Mouse (Mus musculus) forebrain, embryonic 13.5 days (tissue): Measurements from ENCODE around the gene Tmem104. TPM values are rescaled to one million over a fixed set of nuclear protein-coding genes. Genes with fewer than 3 reads are reported as not detected.

Experiments used
- ATAC-seq: fragments of 200-750 bp; cut with Nextera tagmentation; 2 replicates; pipeline ENCODE4 v1.8.0; 2017
- H3K27ac ChIP-seq: fragments of 300-500 bp; sonication (generic); 2 replicates; pipeline ENCODE4 v1.5.1; 2015; ENCODE audit warnings: inconsistent platforms, mild to moderate bottlenecking, moderate library complexity
- H3K27me3 ChIP-seq: fragments of 300-500 bp; sonication (generic); 2 replicates; pipeline ENCODE4 v1.6.1; 2015; ENCODE audit warnings: mild to moderate bottlenecking, inconsistent platforms
- H3K36me3 ChIP-seq: fragments of 300-500 bp; sonication (generic); 2 replicates; pipeline ENCODE4 v1.6.1; 2015; ENCODE audit warnings: mild to moderate bottlenecking, inconsistent platforms; ENCODE audit not compliant: poor library complexity, severe bottlenecking
- H3K4me1 ChIP-seq: fragments of 300-500 bp; sonication (generic); 2 replicates; pipeline ENCODE4 v1.6.1; 2015; ENCODE audit warnings: inconsistent platforms
- H3K4me2 ChIP-seq: fragments of 300-500 bp; sonication (generic); 2 replicates; pipeline ENCODE4 v1.6.1; 2015; ENCODE audit warnings: inconsistent platforms, mild to moderate bottlenecking, moderate library complexity
- H3K4me3 ChIP-seq: fragments of 300-500 bp; sonication (generic); 2 replicates; pipeline ENCODE4 v1.5.1; 2015; ENCODE audit warnings: mild to moderate bottlenecking, inconsistent platforms
- H3K9ac ChIP-seq: fragments of 300-500 bp; sonication (generic); 2 replicates; pipeline ENCODE4 v1.6.1; 2015; ENCODE audit warnings: mild to moderate bottlenecking, inconsistent platforms
- H3K9me3 ChIP-seq: fragments of 300-500 bp; sonication (generic); replicated peaks from 2 replicates; pipeline ENCODE4 v1.6.1; 2016; ENCODE audit warnings: inconsistent platforms
- WGBS: fragments of 180-500 bp; shearing (Covaris S2); methylation state at CpG from one replicate; pipeline ENCODE4 v1.1.7; 2015; 5-methylcytosine and 5-hydroxymethylcytosine counted together
- polyA plus RNA-seq: library from polyadenylated mRNA; unstranded; fragments of >200 nt; fragmentation: Nextera tagmentation; extraction: Ambion mirVana; gene quantifications from 2 replicates; pipeline ENCODE4 v1.2.1, GENCODE M21; 2015

The Tmem104 gene
- polyA plus RNA-seq, 1 experiment from 2014 or later, result 7.8 TPM

- H3K36me3 ChIP-seq, result peaks cover 24% of the 10 kb centered on the region
- no peak overlapping the region for H3K4me3 ChIP-seq
- H3K27me3 ChIP-seq, result peaks cover 4% of the 10 kb centered on the region; the same call in 1 of the 2 replicates
- H3K9ac ChIP-seq, result no peak overlapping the region
- peaks cover 17% of the 10 kb centered on the region for H3K4me1 ChIP-seq
- no peaks in the 10 kb centered on the region for H3K9me3 ChIP-seq
- no peak overlapping the region for H3K4me2 ChIP-seq
- no peak overlapping the region for H3K27ac ChIP-seq
- ATAC-seq, result no peak
- 84% methylated on average over 11 of the region's 11 CpGs for WGBS
Observed at GRCm38 (mm10) chr11:115241402-115241801, 54.1 kb downstream of the Tmem104 start.

GRCm38 (mm10) chr11:115242746-115243145 lies 55.5 kb downstream of the Tmem104 start:
- H3K4me2 ChIP-seq, result no peak overlapping the region
- ATAC-seq, result no peak
- H3K36me3 ChIP-seq, result peaks cover 24% of the 10 kb centered on the region
- peaks cover 27% of the 10 kb centered on the region for H3K4me1 ChIP-seq
- no peak overlapping the region for H3K4me3 ChIP-seq
- no peaks in the 10 kb centered on the region for H3K9me3 ChIP-seq
- H3K27me3 ChIP-seq, result peaks cover 12% of the 10 kb centered on the region; the same call in 1 of the 2 replicates
- 84% methylated on average over 3 of the region's 3 CpGs for WGBS
- H3K27ac ChIP-seq, result no peak overlapping the region
- no peak overlapping the region; the same call in 1 of the 2 replicates for H3K9ac ChIP-seq

GRCm38 (mm10) chr11:115243783-115244182 lies 56.5 kb downstream of the Tmem104 start:
- peaks cover 32% of the 10 kb centered on the region for H3K4me1 ChIP-seq
- H3K27me3 ChIP-seq, result peaks cover 22% of the 10 kb centered on the region
- H3K9ac ChIP-seq, result no peak overlapping the region

GRCm38 (mm10) chr11:115244840-115245239 lies 57.6 kb downstream of the Tmem104 start:
- peaks cover 33% of the 10 kb centered on the region for H3K27me3 ChIP-seq
- H3K4me2 ChIP-seq, result no peak overlapping the region
- no peak overlapping the region for H3K27ac ChIP-seq
- H3K4me3 ChIP-seq, result no peak overlapping the region
- no peak for ATAC-seq
- peaks cover 37% of the 10 kb centered on the region for H3K4me1 ChIP-seq
- 94% methylated on average over 8 of the region's 8 CpGs for WGBS
- peaks cover 24% of the 10 kb centered on the region for H3K36me3 ChIP-seq
- H3K9me3 ChIP-seq, result no peaks in the 10 kb centered on the region
- H3K9ac ChIP-seq, result no peak overlapping the region

More at GRCm38 (mm10) chr11:115243783-115244182, 56.5 kb downstream of the Tmem104 start:
- Histone ChIP-seq H3K36me3 (peaks cover 24% of the 10 kb centered on the region), H3K4me2 (no peak overlapping the region), H3K9me3 (no peaks in the 10 kb centered on the region), H3K27ac (no peak overlapping the region), H3K4me3 (no peak overlapping the region)
- no peak for ATAC-seq
- 94% methylated on average over 12 of the region's 12 CpGs for WGBS

- peaks cover 24% of the 10 kb centered on the region for H3K36me3 ChIP-seq
- no peak overlapping the region for H3K9ac ChIP-seq
- no peak for ATAC-seq
- WGBS, result 67% methylated on average over 8 of the region's 8 CpGs
- H3K4me3 ChIP-seq, result no peak overlapping the region
- peaks cover 47% of the 10 kb centered on the region for H3K27me3 ChIP-seq
- no peak overlapping the region for H3K4me2 ChIP-seq
- peaks cover 49% of the 10 kb centered on the region for H3K4me1 ChIP-seq
- H3K27ac ChIP-seq, result no peak overlapping the region
- H3K9me3 ChIP-seq, result no peaks in the 10 kb centered on the region
Observed at GRCm38 (mm10) chr11:115246386-115246785, 59.1 kb downstream of the Tmem104 start.

- H3K4me3 ChIP-seq, result no peak overlapping the region
- peaks cover 55% of the 10 kb centered on the region for H3K27me3 ChIP-seq
- H3K36me3 ChIP-seq, result peaks cover 24% of the 10 kb centered on the region
- peaks cover 49% of the 10 kb centered on the region for H3K4me1 ChIP-seq
- H3K4me2 ChIP-seq, result no peak overlapping the region
- WGBS, result 19% methylated on average over 3 of the region's 3 CpGs
- H3K27ac ChIP-seq, result no peak overlapping the region
- H3K9ac ChIP-seq, result no peak overlapping the region
- no peaks in the 10 kb centered on the region for H3K9me3 ChIP-seq
- ATAC-seq, result no peak
Observed at GRCm38 (mm10) chr11:115247240-115247639, 60.0 kb downstream of the Tmem104 start.

GRCm38 (mm10) chr11:115247945-115248344 lies 60.7 kb downstream of the Tmem104 start:
- Histone ChIP-seq H3K27me3 (peaks cover 62% of the 10 kb centered on the region), H3K4me1 (peaks cover 49% of the 10 kb centered on the region), H3K9me3 (no peaks in the 10 kb centered on the region), H3K9ac (no peak overlapping the region), H3K36me3 (peaks cover 24% of the 10 kb centered on the region), H3K4me3 (no peak overlapping the region), H3K4me2 (no peak overlapping the region), H3K27ac (no peak overlapping the region)
- no peak for ATAC-seq
- 68% methylated on average over 6 of the region's 6 CpGs for WGBS

GRCm38 (mm10) chr11:115249721-115250404 lies 62.6 kb downstream of the Tmem104 start:
- Histone ChIP-seq H3K4me3 (peak overlapping the region; percentile 51), H3K4me1 (peaks cover 47% of the 10 kb centered on the region), H3K9ac (peak overlapping the region; percentile 62), H3K27ac (no peak overlapping the region), H3K9me3 (no peaks in the 10 kb centered on the region), H3K4me2 (peak overlapping the region; percentile 96), H3K27me3 (peaks cover 73% of the 10 kb centered on the region), H3K36me3 (peaks cover 7% of the 10 kb centered on the region)
- WGBS, result 2% methylated on average over 63 of the region's 63 CpGs
- ATAC-seq, result 0 out of 2 replicates have a peak, but pooled peaks have one; percentile 23

GRCm38 (mm10) chr11:115250405-115251090 lies 63.3 kb downstream of the Tmem104 start:
- peaks cover 79% of the 10 kb centered on the region for H3K27me3 ChIP-seq
- H3K9ac ChIP-seq, result peak overlapping the region; percentile 62
- H3K4me2 ChIP-seq, result peak overlapping the region; percentile 96
- H3K36me3 ChIP-seq, result no peaks in the 10 kb centered on the region; the same call in 1 of the 2 replicates
- ATAC-seq, result 0 out of 2 replicates have a peak, but pooled peaks have one; percentile 32
- H3K4me3 ChIP-seq, result peak overlapping the region; percentile 51
- no peaks in the 10 kb centered on the region for H3K9me3 ChIP-seq
- WGBS, result under 1% methylated on average over 36 of the region's 36 CpGs
- H3K27ac ChIP-seq, result no peak overlapping the region
- H3K4me1 ChIP-seq, result peaks cover 43% of the 10 kb centered on the region

GRCm38 (mm10) chr11:115251258-115251657 lies 64.0 kb downstream of the Tmem104 start:
- Histone ChIP-seq H3K36me3 (no peaks in the 10 kb centered on the region), H3K4me1 (peaks cover 36% of the 10 kb centered on the region), H3K9ac (no peak overlapping the region), H3K9me3 (no peaks in the 10 kb centered on the region), H3K27ac (no peak overlapping the region), H3K4me3 (no peak overlapping the region), H3K27me3 (peaks cover 83% of the 10 kb centered on the region), H3K4me2 (no peak overlapping the region)
- 55% methylated on average over 3 of the region's 3 CpGs for WGBS
- ATAC-seq, result no peak

- H3K4me1 ChIP-seq, result peaks cover 6% of the 10 kb centered on the region; the same call in 1 of the 2 replicates
- no peaks in the 10 kb centered on the region for H3K36me3 ChIP-seq
- ATAC-seq, result no peak
- WGBS, result 14% methylated on average over 58 of the region's 59 CpGs
- peaks cover 88% of the 10 kb centered on the region for H3K27me3 ChIP-seq
- H3K27ac ChIP-seq, result no peak overlapping the region
- H3K9ac ChIP-seq, result peak overlapping the region; percentile 2; the same call in 1 of the 2 replicates
- H3K4me2 ChIP-seq, result peak overlapping the region; percentile 47
- H3K4me3 ChIP-seq, result peak overlapping the region; percentile 24
- H3K9me3 ChIP-seq, result no peaks in the 10 kb centered on the region
Observed at GRCm38 (mm10) chr11:115257775-115258510, 70.7 kb downstream of the Tmem104 start.

- peaks cover 88% of the 10 kb centered on the region for H3K27me3 ChIP-seq
- ATAC-seq, result no peak
Observed at GRCm38 (mm10) chr11:115259134-115259533, 71.8 kb downstream of the Tmem104 start.

More at GRCm38 (mm10) chr11:115259134-115259533, 71.8 kb downstream of the Tmem104 start:
- H3K9me3 ChIP-seq, result no peaks in the 10 kb centered on the region
- no peak overlapping the region for H3K4me2 ChIP-seq
- WGBS, result 81% methylated on average over 4 of the region's 4 CpGs
- no peak overlapping the region for H3K4me3 ChIP-seq
- H3K27ac ChIP-seq, result no peak overlapping the region
- peaks cover 6% of the 10 kb centered on the region; the same call in 1 of the 2 replicates for H3K4me1 ChIP-seq
- no peak overlapping the region for H3K9ac ChIP-seq
- H3K36me3 ChIP-seq, result no peaks in the 10 kb centered on the region
